Mouse (Mus musculus) spleen, embryonic (tissue): Measurements from ENCODE around the gene Slc46a3.

ENCODE experiments used
- CTCF ChIA-PET: fragments of 350-600 bp; sonication (Branson Sonifier 250); formaldehyde crosslinking; loops from one replicate; lab custom pipeline; 2022; lab: Charles Lee

The Slc46a3 gene

DNA sequence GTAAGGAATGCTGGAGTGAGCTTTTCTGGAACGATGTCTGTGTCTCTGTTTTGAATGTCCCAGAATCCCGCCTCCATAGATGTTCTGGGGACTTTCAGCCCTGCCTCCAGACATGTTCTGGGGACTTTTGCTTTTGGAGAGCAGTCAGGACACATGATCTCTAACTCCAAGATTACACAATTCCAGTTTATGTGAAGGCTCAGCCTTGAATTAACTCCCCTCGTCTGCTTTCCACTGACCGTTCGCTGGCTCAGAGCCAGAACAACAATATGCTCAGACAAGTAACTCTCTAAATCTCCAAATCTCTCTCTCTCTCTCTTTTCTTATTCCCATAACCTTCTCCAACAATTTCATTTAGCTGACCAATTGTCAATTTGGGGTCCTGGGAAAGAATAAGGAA is 47.3 kb downstream of the Slc46a3 start:
- CTCF ChIA-PET, result interaction anchor here (0.9 kb wide), 1 partner anchor 15 kb away, joined by 5 read pairs; no protein-coding TSS in a partner anchor

DNA sequence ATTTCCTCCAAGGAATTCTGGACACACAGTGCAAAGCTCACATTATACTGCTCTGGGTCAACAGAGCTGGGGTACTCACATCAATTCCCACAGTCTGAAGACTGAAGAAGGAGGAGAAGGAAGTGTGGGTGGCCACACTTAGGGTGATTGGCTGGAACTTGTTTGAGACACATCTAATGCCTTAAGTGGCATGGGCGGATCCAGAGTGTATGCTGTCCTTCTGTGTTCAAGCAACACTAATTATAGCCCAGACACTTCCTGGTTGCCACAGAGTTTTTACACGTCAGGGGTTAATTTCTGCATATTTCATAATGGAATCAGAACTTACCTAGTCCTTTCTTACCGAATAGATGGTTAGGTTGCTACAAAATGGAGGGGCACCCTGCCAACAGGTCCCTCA is 49.3 kb downstream of the Slc46a3 start:
- CTCF ChIA-PET, result no interaction called here

DNA sequence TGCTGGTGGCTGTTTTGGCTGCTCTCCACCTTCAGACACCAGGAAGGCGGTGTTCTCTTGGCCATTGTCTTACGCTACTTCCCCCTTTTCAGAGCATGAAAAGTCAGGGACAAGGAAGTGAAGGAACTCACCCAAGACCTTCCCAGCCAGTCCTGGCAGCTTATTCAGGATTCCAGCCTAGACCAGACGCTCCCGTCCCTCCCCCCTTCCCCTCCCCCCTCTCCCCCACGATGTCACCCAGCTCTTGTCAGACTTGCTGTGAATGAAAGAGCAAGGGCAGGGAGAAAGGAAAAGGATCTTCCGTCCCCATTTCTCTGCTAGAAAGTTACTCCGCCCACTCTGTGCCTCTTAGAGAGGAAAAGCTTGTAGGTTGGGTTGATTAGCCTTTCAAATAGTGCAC is 51.3 kb downstream of the Slc46a3 start:
- CTCF ChIA-PET, result no interaction called here

DNA sequence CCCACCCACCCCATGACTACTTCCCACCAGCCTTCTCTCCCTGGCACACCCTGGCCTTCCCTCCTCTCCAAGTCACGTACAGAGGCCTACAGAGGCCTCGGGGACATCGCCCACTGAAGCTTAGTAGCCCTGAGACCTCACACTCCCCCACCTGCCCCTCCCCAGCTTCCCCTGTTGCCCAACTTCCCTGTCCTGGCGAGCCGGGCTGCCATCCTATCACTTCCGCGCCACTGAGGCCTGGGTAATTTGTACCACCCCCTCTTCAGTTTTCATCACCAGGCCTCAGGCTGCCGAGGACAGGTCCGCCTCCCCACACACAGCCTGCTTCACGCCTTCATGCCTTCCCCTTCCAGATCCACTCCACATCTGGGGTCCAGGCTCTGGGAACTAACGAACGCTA is 55.2 kb downstream of the Slc46a3 start:
- CTCF ChIA-PET, result no interaction called here

DNA sequence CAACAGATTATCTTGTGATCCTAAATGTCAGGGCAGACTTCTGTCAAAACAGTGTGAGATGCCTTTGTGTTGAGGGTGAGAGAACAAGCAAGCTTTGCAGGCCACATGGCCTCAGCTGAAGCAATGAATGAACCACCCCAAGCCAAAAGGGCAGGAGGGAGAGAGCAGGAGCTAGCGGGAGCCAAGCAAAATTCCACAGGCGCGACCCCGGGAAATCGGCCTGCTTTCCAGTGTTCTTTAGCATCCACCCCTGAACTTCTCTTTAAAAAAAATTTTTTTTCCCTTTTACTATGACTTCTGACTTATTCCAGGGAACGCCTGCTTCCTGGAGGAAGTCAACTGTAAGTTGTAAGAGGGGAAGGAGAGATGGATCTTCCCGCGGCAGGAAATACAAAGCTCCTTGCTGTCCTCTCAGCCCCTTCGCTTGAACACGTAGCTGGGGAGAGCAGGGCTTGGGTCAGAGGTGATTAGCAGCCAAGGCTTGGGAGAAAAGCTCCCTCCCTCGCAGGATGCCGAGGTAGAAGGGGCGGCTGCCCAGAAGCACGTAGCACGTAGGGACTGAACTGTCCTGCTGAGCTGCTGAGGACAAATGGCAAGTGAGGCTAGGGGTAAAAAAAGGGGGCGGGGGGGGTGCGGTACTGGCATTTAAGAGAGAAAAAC is 59.6 kb downstream of the Slc46a3 start:
- CTCF ChIA-PET, result no interaction called here

DNA sequence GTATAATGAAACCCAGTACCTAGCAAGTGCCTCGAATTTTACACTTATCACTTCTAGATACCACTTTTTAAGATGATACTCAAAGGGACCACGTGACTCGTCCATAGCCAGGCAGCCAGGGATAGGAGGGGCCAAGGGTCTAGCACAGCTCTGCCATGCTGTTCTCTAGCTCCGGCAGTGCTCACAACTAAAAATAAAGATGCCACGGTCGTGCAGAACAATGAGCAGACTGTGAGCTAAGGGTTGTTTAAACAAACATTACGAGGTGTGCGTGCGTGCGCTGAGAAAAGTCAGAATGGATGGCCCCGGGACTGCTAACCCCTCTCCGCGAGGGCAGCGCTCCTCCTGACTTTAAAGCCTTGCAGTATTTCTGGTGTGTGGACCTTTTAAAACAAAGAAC is 61.8 kb downstream of the Slc46a3 start:
- CTCF ChIA-PET, result no interaction called here

DNA sequence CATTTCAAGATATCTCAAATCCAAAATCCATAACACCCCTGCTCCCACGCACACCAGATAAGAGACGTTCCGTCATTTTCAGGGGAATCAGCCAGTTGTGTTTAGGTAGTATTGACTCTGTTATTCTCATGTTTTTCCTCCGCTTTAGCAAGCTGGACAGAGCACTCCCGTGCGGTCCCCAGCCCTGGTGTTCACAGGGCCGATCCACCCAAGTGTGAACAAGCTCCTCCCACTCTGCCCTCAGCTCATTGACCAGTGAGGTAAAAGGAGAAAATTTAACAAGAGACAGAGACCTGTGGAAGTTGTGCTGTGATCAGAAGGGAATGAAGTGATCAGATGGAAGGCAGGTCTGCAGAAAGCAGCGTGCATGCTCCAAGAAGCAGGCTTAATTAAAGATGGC is 65.8 kb downstream of the Slc46a3 start:
- CTCF ChIA-PET, result no interaction called here
